Mouse (Mus musculus): Measurements from ENCODE around the gene B3gat2.

B3gat2 gene

GRCm38 (mm10) chr1:23761502-23762135 lies at the start of gene B3gat2:
Gene B3gat2, plus strand, starts transcription at chr1:23761753.
- no peak for DNase-seq (ENCODE audit: extremely low read depth, low read depth)

GRCm38 (mm10) chr1:23720326-23720725 lies 41.2 kb upstream of the B3gat2 start:
- DNase-seq (ENCODE audit: extremely low read depth, low read depth), result no peak

DNA sequence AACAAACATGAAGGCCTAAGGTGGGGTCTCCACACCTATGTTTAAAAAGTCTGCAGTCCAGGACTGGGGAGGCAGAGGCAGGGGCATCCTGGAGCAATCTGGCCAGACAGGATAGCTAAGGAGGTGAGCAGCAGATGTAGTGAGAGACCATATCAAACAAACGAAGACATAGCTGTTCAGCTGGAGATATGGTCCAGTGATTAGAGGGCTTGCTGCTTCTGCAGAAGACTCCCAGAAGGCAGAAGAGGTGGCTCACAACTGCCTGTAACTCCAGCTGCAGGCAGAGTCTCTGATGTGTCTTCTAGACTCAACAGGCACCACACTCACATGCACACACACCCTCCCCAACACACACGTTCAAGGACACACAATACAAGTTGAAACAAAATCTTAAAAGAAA lies 40.5 kb upstream of the B3gat2 start:
- DNase-seq (ENCODE audit: extremely low read depth, low read depth), result no peak

GRCm38 (mm10) chr1:23722469-23723372 lies 38.8 kb upstream of the B3gat2 start:
- no peak for DNase-seq (ENCODE audit: extremely low read depth, low read depth)

GRCm38 (mm10) chr1:23731324-23731723 lies 30.2 kb upstream of the B3gat2 start:
- DNase-seq (ENCODE audit: extremely low read depth, low read depth), result no peak

- no peak for DNase-seq (ENCODE audit: extremely low read depth, low read depth)
Observed at GRCm38 (mm10) chr1:23750864-23751532, 10.6 kb upstream of the B3gat2 start.

GRCm38 (mm10) chr1:23753091-23753490 lies 8.5 kb upstream of the B3gat2 start:
- no peak for DNase-seq (ENCODE audit: extremely low read depth, low read depth)

- no peak for DNase-seq (ENCODE audit: extremely low read depth, low read depth)
Observed at GRCm38 (mm10) chr1:23753591-23753990, 8.0 kb upstream of the B3gat2 start.

- no peak for DNase-seq (ENCODE audit: extremely low read depth, low read depth)
Observed at GRCm38 (mm10) chr1:23754340-23754739, 7.2 kb upstream of the B3gat2 start.

- no peak for DNase-seq (ENCODE audit: extremely low read depth, low read depth)
Observed at GRCm38 (mm10) chr1:23754967-23755366, 6.6 kb upstream of the B3gat2 start.

DNA sequence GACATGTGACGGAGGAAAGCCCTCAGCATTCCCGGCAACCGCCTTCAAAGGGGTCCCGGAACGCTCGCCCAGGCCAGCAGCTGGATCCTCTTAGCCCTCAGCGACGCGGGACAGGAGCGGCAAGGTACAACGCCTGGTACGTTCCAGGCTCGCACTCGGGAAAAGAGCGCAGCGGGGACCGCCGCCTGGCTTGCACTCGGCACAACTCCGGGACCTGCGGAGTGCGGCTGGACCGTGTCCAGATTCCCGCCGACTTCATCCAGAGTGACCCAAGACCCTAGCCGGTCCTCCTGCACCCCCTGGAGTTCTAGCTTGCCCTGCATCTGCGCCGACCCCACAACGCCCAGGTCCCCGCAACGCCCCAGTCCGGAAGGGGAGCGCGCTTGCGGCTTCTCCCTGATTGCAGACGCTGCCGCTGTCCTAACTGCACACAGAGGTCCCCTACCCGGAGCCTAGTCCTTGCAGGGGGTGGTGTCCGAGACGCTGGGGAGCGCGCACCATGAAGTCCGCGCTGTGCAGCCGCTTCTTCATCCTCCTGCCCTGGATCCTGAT lies 659 bp downstream of the B3gat2 start:
- DNase-seq (ENCODE audit: extremely low read depth, low read depth), result no peak

GRCm38 (mm10) chr1:23762782-23763630 lies 1.5 kb downstream of the B3gat2 start:
- DNase-seq (ENCODE audit: extremely low read depth, low read depth), result no peak

DNA sequence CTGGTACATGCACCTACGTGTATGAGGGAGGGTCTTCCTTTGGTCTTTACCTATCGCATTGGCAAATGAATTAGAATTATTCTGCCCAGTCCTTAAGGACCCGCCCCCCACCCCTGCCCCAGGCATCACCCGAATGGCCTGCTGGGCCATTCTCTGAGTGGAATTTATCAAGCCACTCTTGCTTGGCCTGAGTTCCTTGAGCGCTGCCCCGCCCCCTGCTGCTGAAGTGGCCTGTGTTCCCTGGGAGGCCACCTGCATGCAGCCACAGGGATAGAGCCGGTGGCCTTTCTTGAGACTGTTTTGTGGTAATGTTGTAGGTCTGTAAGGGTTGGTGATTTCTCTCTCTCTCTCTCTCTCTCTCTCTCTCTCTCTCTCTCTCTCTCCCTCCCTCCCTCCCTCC lies 2.2 kb downstream of the B3gat2 start:
- DNase-seq (ENCODE audit: extremely low read depth, low read depth), result no peak

GRCm38 (mm10) chr1:23764710-23765109 lies 3.2 kb downstream of the B3gat2 start:
- no peak for DNase-seq (ENCODE audit: extremely low read depth, low read depth)

GRCm38 (mm10) chr1:23773039-23773438 lies 11.5 kb downstream of the B3gat2 start:
- no peak for DNase-seq (ENCODE audit: extremely low read depth, low read depth)

DNA sequence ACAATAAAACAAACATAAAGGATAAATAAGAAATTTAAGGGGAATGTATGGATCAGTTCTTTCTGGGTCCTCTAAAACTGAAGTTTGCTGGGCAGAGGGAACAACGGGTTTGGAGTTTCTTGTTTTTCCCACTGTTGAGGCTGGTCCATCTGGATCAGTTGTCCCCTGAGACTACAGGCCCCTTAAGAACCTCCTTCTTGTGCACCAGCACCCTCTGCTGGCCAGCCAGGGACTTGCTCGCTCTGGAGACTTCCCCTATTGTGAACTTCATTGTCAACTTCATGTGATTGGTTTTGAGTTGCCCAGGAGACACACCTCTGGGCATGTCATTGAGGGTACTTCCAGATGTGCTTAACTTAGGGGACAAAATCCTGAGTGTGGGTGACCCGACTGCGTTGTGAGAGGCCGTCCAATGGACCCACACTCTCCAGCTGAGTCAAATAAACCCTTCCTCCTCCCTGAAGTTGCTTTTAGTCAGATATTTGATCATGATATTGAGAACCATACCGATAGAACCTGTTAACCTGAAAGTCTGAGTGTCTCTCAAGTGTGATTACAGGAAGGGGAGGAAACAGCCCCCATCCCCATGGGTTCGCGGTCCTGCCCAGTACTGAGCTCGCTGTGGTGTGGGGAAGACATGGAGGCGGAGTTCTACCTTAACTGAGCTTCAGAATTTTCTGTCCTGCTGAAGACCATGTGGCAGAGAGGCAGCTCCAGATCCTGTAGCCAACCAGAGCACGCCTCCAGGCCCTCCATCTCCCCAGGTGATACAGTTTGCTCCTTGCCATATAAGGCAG lies 31.4 kb downstream of the B3gat2 start:
- DNase-seq (ENCODE audit: extremely low read depth, low read depth), result peak; percentile 39

DNA sequence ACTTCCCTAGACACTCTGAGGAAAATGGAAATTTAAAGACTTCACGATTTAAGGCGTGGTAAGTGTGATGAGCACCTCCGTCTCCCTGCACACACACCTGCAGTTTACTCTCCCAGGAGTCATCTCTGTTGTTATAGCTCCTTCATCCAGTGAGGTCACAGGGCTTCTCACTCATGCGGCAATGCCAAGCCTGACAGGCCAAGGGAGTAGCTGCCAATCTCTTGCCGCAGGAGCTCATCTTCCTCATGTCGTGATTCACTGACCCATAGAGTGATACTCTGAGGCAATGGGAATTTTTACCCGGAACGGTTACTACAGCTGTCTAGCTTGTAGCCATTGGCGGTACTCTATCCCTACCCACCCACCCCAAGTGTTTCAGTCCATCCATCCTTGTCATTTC lies 36.8 kb downstream of the B3gat2 start:
- DNase-seq (ENCODE audit: extremely low read depth, low read depth), result no peak

- DNase-seq (ENCODE audit: extremely low read depth, low read depth), result no peak
Observed at GRCm38 (mm10) chr1:23821615-23822014, 60.1 kb downstream of the B3gat2 start.

DNA sequence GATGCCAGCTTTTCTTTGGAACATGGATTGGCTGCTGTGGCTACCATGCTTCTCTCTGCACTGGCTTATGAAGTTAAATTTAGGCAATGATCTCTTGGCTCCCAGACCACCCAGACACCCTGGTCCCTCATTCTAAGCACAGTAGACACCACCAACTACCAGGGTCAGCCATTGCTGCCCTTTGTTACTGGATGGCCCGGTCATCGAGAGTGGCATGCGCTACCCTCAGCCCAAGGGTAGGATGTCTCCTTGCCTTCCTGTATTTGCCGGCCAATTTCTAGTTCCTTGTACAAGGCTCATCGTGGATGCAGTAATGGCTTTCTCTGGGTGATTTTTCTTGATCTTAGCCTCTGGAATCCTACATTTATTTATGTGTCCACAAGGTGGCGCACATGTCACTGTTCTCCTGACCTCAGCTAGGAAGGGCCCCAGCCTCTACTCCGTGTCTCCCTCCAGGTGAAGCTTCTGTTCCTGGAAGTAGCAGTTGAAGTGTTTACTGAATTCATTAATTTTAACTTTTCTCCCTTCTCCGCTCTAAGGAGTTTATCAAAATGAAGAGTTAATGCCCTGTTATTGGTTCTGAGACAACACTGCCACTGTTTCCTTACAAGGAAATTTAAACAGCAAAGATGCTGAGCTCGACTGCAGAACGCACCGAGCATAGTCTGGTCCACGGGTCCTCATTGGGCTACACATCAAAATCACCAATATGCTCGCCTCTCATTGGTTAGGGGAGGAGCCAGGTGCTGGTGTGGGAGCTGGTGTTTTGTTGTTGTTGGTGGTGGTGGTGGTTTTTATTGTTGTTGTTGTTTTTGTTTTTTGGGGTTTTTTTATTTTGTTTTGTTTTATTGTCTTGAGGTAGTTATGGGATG lies 65.6 kb downstream of the B3gat2 start:
- peak; percentile 62 for DNase-seq (ENCODE audit: extremely low read depth, low read depth)
